Mouse (Mus musculus): ENCODE data around the gene Tmod1. TPM values are rescaled to one million over a fixed set of nuclear protein-coding genes. Genes with fewer than 3 reads are reported as not detected.

Gene Tmod1
- 0.15 and 0.56 TPM in 2 replicates for polyA plus RNA-seq (2011; ENCODE audit: insufficient read length, low read depth, missing spikeins)

DNA sequence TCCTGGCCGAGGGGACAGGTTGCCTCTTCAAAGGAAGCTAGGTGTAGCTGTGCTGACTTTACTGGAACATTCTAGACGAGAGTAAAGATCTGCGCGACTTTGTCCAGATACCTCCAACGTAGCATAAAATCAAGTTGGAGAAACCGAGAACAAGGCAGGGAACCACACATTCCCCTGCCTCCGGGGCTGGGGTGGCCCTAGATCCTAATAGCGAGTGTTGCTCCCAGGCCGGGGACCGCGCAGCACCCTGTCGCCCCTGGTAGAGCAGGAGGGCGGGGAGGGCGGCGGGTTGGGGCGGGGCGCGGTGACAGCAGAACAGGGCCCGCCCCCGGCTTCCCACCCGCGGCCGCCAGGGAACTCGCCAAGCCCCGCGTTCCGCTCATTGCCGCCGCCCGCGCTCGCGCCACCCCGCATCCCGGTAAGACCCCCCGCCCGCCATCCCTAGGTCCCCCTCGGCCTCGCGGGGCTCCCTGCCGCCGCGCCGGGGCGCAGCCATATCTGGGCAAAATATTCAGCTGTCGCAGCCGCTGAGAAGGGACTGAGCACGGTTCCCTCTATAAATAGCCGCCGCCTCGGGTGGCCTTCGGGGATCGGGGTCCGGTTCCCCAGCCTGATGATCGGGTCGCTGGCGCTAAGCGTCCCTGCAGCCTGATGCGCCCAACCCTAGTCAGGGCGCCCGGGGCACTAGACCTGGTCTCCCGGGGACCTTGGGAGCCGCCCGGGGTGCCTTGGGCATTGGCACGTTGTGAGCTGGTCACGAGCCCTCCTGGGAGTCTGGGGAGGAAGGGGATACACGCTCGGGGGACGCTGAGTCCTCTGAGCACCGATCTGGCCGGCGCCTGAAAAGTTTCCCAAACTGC is at the start of gene Tmod1:
Tmod1 (plus strand) TSS at position 44 of the 860 bp plus-strand sequence.
- peaks cover 6% of the 10 kb centered on the region; the same call in 1 of the 2 replicates for H3K4me1 ChIP-seq (ENCODE audit: control insufficient read depth, insufficient read depth, low read length)
- TF ChIP-seq CTCF (IDR thresholded peaks at IDR 0.05; ENCODE audit: borderline replicate concordance, insufficient read depth, low read length) (no peak), POLR2A (IDR thresholded peaks at IDR 0.05; ENCODE audit: low read depth, low read length) (no peak)
- no peak within 1 kb of the TSS for H3K27ac ChIP-seq (ENCODE audit: insufficient read depth, low read length)
- H3K4me3 ChIP-seq (ENCODE audit: insufficient read depth, low read length) = peak within 1 kb of the TSS; percentile 51

DNA sequence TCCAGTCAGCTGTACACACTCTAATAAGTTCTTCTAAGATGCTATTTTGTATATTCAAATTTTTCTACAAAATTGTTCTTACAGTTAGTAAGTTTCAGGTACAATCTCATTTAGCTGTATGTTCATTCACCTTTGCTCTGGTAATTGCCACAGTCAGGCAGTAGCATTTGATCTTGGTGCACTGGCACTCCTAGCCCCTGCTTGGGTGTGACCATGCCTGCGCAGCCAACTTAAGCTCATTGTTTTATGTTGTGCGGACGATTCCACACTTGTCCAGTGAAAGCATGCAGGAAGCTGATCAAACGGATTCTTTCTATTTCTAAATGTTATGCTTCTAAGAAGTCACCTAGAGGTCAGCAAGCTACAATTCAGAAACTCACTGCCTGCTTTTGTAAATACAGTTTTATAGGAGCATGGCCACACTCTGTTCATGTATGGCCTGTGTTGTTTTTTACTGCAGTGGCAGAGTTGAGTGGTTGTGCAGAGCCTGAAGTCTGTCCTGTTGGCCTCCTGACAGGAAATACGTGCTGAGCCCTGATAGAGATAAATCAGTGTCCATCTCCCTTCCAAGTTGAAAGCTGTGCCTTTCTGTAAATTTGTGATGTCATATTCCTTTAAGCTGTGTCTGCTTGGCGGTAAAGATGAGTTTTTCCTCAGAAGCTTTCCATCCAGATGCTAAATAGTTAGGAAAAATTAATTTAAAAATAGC is 48.2 kb upstream of the Tmod1 start:
- no peak overlapping the region for H3K27ac ChIP-seq (ENCODE audit: insufficient read depth, low read length)

DNA sequence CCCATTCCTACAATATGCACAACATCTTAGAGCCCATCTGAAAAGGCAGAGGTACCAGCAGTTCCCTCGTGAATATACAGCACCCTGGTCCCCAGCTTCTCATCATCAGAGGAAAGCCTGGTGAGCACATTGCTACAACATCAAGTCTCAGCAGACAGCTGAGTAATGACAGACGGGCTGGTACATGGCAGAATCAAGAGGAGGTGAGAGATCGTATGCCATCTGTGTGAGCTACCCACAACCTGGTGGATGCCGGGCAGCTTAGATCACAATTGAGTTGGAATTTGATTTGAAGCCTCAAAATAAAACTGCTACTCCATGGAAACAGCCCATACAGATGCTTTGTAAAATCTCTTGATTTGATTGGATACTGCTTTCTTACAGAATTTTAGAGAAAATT is 40.2 kb upstream of the Tmod1 start:
- H3K4me3 ChIP-seq (ENCODE audit: insufficient read depth, low read length) = no peak overlapping the region
- no peaks in the 10 kb centered on the region for H3K4me1 ChIP-seq (ENCODE audit: control insufficient read depth, insufficient read depth, low read length)
- no peak overlapping the region for H3K27ac ChIP-seq (ENCODE audit: insufficient read depth, low read length)
- TF ChIP-seq POLR2A (IDR thresholded peaks at IDR 0.05; ENCODE audit: low read depth, low read length) (no peak), CTCF (IDR thresholded peaks at IDR 0.05; ENCODE audit: borderline replicate concordance, insufficient read depth, low read length) (no peak)

More for the DNA sequence above, 48.2 kb upstream of the Tmod1 start:
- H3K4me3 ChIP-seq (ENCODE audit: insufficient read depth, low read length) = no peak overlapping the region
- TF ChIP-seq POLR2A (IDR thresholded peaks at IDR 0.05; ENCODE audit: low read depth, low read length) = no peak
- no peak for TF ChIP-seq CTCF (IDR thresholded peaks at IDR 0.05; ENCODE audit: borderline replicate concordance, insufficient read depth, low read length)
- H3K4me1 ChIP-seq (ENCODE audit: control insufficient read depth, insufficient read depth, low read length) = peaks cover 3% of the 10 kb centered on the region

DNA sequence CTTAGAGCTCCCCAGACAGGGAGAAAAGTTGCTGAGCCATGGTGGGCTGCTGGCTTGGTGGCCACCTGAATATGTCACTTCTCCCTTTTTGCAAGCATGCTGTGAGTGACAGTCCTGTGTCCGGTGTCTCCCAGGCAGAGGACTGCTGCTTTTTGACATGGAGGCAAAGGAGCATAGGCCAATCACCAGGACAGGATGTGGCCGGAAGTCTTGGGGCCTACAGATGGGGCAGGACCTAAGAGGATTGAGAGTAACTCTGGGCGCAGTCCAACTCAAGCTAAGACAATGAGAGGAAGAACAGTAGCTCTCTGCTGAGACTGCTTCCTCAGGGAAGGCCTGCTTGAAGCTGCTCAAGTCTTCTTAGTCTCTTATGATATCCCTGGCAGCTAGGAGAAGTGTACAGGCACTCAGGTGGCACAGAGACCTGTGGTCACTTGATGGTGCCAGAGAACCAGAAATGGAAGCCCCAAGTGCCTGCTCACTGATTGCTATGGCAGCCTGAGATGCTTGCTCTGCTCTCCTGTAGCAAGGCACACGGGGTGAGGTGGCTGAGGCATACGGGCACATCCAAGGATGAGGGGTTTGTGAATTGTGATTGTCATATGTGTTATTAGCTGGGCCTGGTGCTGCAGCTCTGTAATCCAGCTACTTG is 30.5 kb upstream of the Tmod1 start:
- Histone ChIP-seq H3K4me1 (ENCODE audit: control insufficient read depth, insufficient read depth, low read length) (no peaks in the 10 kb centered on the region), H3K27ac (ENCODE audit: insufficient read depth, low read length) (no peak overlapping the region), H3K4me3 (ENCODE audit: insufficient read depth, low read length) (no peak overlapping the region)
- TF ChIP-seq CTCF (IDR thresholded peaks at IDR 0.05; ENCODE audit: borderline replicate concordance, insufficient read depth, low read length) = no peak
- no peak for TF ChIP-seq POLR2A (IDR thresholded peaks at IDR 0.05; ENCODE audit: low read depth, low read length)

DNA sequence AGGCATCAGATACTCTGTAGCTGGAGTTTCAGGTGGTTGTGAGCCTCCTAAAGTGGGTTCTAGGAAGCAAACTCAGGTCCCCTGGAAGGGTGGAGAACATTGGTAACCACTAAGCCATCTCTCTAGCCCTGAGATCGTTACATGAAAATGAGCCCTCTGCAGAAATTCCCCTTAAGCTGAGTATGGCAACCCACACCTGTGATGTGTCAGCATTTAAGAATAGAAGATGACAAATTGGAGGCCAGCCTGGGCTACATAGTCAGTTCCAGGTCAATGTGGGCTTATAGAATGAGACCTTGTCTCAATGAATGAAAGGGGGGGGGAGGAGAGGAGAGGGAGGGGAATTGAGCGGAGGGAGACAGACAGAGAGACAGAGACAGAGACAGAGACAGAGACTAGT is 27.0 kb upstream of the Tmod1 start:
- Histone ChIP-seq H3K27ac (ENCODE audit: insufficient read depth, low read length) (no peak overlapping the region), H3K4me3 (ENCODE audit: insufficient read depth, low read length) (no peak overlapping the region), H3K4me1 (ENCODE audit: control insufficient read depth, insufficient read depth, low read length) (no peaks in the 10 kb centered on the region)
- TF ChIP-seq POLR2A (IDR thresholded peaks at IDR 0.05; ENCODE audit: low read depth, low read length) (no peak), CTCF (IDR thresholded peaks at IDR 0.05; ENCODE audit: borderline replicate concordance, insufficient read depth, low read length) (no peak)

DNA sequence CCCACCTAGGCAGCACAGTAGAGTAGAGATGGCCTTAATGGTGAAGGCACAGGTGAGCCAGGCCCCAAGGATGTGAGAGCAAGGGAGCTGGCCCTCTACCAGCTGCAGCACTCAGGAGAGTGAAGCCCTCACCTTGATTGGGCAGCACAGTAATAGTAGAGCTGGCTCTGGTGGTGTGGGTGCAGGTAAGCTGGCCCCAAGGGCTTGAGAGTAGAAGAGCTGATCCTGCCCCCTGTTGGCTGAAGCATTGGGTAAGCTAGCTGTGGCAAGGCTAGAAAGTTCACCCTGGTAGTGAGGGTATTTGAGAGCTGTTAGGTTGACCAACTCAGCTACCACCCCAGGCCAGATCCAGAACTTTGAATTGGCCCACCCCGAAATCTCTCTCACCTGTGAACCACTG is 23.1 kb upstream of the Tmod1 start:
- no peak for TF ChIP-seq POLR2A (IDR thresholded peaks at IDR 0.05; ENCODE audit: low read depth, low read length)
- TF ChIP-seq CTCF (IDR thresholded peaks at IDR 0.05; ENCODE audit: borderline replicate concordance, insufficient read depth, low read length) = no peak
- Histone ChIP-seq H3K4me1 (ENCODE audit: control insufficient read depth, insufficient read depth, low read length) (no peaks in the 10 kb centered on the region), H3K4me3 (ENCODE audit: insufficient read depth, low read length) (no peak overlapping the region), H3K27ac (ENCODE audit: insufficient read depth, low read length) (no peak overlapping the region)

DNA sequence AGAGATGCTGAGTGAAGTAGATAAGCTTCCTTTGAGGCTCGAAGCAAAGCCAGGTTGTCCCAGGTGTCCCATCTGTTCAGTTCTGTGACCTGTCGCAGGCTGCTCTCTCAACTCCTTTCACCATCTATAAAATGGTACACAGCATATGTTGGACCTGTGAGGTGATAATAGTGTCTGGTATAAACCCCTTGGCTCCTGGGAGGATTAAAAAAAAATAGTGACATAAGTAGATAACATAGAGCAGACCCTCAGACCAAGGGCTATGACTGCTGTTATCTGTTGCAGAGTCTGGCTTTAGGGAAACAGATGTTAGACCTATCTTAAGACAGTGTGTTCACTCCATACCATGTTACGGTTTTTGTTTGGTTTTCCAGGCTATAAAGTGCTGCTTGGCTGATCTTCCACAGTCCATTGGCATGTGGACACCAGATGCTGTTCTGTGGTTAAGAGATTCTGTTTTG is 15.7 kb upstream of the Tmod1 start:
- Histone ChIP-seq H3K27ac (ENCODE audit: insufficient read depth, low read length) (no peak overlapping the region), H3K4me3 (ENCODE audit: insufficient read depth, low read length) (no peak overlapping the region), H3K4me1 (ENCODE audit: control insufficient read depth, insufficient read depth, low read length) (no peaks in the 10 kb centered on the region)
- TF ChIP-seq POLR2A (IDR thresholded peaks at IDR 0.05; ENCODE audit: low read depth, low read length) (no peak), CTCF (IDR thresholded peaks at IDR 0.05; ENCODE audit: borderline replicate concordance, insufficient read depth, low read length) (no peak)

DNA sequence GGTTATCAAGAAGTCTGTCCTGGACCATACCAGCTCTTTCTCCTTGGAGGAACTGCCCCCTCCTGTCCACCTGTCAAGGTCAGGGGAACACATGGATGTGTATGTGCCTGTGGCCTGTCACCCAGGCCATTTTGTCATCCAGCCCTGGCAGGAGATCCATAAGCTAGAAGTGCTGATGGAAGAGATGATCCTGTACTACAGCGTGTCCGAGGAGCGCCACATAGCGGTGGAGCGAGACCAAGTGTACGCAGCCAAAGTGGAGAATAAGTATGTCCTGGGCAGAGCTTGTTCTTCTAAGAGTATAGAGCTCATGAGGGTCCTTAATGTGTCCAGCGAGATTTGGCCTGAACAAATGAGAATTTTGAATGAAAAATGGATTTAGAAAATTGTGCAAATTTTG is 12.8 kb upstream of the Tmod1 start:
- Histone ChIP-seq H3K4me1 (ENCODE audit: control insufficient read depth, insufficient read depth, low read length) (no peaks in the 10 kb centered on the region), H3K4me3 (ENCODE audit: insufficient read depth, low read length) (no peak overlapping the region), H3K27ac (ENCODE audit: insufficient read depth, low read length) (no peak overlapping the region)
- TF ChIP-seq POLR2A (IDR thresholded peaks at IDR 0.05; ENCODE audit: low read depth, low read length) = no peak
- TF ChIP-seq CTCF (IDR thresholded peaks at IDR 0.05; ENCODE audit: borderline replicate concordance, insufficient read depth, low read length) = peak; percentile 91

DNA sequence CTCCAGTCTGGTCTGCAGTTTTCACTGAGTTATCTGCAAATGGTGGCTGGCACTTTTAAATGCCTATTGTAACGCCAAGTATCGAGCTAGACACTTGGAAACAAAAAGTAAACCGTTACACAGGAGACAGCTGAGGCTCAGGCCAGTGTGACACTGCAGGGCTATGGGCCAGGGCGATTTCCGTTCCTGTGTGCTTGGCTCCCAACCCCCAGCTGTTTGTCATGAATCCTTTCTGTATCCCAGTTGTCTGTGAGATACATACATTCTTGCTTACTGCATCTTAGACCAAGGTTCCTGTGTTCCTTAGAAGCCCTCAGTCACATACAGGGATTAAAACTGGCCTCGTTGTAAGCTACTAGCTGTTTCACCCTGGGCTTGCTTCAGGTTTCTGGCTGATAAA is 10.5 kb upstream of the Tmod1 start:
- H3K27ac ChIP-seq (ENCODE audit: insufficient read depth, low read length) = no peak overlapping the region

More for the DNA sequence above, 10.5 kb upstream of the Tmod1 start:
- TF ChIP-seq CTCF (IDR thresholded peaks at IDR 0.05; ENCODE audit: borderline replicate concordance, insufficient read depth, low read length) = no peak
- no peak for TF ChIP-seq POLR2A (IDR thresholded peaks at IDR 0.05; ENCODE audit: low read depth, low read length)
- no peak overlapping the region for H3K4me3 ChIP-seq (ENCODE audit: insufficient read depth, low read length)
- no peaks in the 10 kb centered on the region for H3K4me1 ChIP-seq (ENCODE audit: control insufficient read depth, insufficient read depth, low read length)

Measured in embryonic fibroblast, embryonic 13.5 days (primary cell).